Mouse (Mus musculus) spleen, adult 12 weeks (tissue): ENCODE results near the gene Zfp82.

Experiments
- DNase-seq: peaks from one replicate; pipeline ENCODE4 v3.0.0; 2022; ENCODE audit warnings: low spot score

Zfp82 gene

DNA sequence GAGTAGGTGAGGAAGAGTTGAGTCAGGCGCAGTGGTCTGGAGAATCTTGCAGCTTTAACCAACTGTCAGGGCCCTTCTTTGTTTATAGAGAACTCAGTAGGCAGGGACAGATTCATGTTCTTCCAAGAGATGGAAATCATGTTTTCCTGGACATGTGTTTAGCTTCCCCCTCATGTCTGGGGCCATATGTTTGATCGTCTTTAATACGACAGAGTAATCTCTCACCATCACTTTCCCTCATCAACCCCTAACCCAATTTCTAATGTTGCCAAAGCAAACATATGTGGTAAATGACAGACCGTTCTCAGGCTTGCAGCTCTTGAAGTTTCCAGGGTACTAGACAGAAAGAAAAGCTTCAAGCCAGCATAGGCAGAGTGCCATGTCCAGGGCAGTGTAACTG, 24.6 kb downstream of the Zfp82 start:
- no peak for DNase-seq

GRCm38 (mm10) chr7:30044354-30044753, 28.3 kb downstream of the Zfp82 start:
- DNase-seq = no peak

DNA sequence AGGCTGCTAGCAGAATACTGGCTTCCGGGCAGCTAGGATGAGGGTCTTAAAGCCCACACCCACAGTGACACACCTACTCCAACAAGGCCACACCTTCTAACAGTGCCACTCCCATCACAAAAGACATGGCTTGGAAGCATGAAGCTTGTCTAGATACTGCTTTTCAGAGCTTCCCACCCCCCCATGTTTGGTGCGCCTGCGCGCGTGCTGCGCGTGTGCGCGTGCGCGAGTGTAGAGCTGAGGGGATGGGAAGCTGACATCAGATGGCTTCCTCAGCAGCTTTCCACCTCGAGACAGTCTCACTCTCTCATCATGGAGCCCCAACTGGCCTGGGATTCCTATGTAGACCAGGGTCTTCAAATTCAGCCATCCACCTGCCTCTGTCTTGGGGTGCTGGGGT, 38.4 kb downstream of the Zfp82 start:
- no peak for DNase-seq

DNA sequence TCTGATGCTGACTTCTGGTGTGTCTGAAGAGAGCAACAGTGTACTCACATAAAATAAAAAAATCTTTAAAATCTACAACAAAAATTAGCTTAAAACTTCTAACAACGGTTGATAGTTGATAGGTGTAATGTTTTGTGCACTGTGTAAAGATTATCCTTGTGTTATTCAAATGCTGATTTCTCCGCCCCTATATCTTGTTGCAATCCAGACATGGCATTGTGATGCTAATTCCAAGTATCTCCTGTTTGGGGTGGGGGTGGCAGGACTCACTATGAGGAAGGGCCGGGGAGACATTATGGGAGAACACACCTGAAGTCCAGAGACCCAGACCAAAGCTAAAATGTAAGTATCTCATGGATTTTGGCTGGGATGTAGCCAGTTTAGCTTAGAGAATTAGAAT, 41.3 kb downstream of the Zfp82 start:
- no peak for DNase-seq

DNA sequence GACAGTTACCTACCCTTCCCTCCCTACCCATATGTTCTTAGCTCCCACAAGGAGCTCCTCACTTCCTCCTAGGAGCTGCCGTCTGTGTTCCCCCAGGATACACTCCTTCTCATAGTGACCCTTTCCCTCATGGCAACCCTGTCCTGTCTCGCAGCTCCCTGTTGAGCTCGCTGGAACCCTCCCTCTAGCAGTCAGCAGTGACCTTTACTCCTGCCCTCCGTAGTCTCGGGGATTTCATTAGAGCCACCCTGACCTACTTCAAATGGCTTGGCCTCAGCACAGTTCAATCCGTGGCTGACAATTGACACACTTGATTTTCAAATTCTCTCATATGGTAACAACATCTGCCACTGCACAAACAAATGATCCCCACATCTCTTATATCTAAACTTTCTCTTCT, 42.0 kb downstream of the Zfp82 start:
- no peak for DNase-seq

DNA sequence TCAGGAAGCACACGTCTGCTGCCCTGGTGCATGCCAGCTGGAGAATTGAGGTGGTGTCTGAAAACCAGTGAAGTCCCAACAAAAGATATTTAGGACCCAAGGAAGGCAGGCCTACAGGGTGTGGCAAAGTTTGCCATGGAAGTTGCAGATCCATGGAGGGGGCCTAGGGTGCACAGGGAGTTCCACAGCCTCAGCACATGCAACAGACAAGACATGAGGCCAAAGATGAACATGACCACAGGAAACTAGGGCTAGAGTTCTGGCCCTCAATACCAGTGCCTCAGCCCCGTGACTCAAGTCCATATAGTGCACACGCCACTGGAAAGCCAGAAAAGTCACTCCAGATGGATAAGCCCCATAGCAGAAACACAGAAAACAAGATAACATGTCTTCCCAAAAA, 44.1 kb downstream of the Zfp82 start:
- no peak for DNase-seq

- no peak for DNase-seq
Measured at GRCm38 (mm10) chr7:30027331-30027730, 45.4 kb downstream of the Zfp82 start.

- no peak for DNase-seq
Measured at GRCm38 (mm10) chr7:30025358-30025757, 47.3 kb downstream of the Zfp82 start.

DNA sequence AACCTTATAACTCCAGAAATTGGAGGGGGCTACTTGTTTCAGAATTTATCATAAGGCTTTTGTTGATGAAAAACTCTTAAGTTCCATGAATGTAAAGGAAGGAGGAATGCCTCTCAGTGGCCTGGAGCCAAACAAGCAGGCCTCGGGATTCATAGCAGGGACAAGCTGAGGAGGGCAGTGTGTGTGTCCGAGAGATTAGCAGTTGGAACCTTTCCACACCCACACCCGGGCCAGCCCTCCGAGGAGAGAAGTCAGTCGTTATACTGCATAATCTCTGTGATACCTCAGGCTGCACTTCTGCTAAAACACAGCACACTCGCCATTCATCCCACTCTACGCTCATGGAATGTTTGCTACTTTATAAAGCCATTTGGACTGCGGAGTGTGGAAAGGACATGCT, 48.9 kb downstream of the Zfp82 start:
- peak; percentile 36 for DNase-seq

DNA sequence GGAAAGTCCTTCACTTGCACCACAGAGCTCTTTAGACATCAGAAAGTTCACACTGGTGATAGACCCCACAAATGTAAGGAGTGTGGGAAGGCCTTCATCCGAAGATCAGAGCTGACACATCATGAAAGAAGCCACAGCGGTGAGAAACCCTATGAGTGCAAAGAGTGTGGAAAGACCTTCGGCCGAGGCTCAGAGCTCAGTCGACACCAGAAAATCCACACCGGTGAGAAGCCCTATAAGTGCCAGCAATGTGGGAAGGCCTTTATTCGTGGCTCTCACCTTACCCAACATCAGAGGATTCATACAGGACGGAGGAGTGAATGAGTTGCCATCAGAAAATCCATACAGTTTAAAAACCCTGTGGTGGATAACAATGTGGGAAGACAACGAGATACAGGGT, 49.4 kb downstream of the Zfp82 start:
- DNase-seq = no peak

DNA sequence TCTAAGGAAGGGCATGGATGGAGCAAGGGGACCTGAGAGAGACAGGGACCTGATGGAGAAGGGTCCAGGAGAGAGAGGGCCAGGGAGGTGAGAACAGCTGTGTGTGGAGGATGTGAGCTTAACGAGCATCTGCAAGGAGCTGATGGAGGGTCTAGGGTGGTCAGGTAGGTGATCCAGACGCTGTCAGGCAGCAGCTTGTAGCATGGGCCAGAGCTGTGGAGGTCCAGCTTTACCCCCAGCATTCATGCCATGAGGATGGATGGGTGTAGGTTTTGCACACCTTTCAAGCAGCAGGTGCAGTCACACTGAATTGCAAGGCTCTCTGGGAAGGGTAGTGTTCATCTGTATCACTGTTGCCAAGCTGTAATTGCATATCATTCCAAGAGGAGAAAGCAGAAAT, 53.2 kb downstream of the Zfp82 start:
- DNase-seq = no peak

- DNase-seq = no peak
Measured at GRCm38 (mm10) chr7:30017226-30017625, 55.5 kb downstream of the Zfp82 start.

DNA sequence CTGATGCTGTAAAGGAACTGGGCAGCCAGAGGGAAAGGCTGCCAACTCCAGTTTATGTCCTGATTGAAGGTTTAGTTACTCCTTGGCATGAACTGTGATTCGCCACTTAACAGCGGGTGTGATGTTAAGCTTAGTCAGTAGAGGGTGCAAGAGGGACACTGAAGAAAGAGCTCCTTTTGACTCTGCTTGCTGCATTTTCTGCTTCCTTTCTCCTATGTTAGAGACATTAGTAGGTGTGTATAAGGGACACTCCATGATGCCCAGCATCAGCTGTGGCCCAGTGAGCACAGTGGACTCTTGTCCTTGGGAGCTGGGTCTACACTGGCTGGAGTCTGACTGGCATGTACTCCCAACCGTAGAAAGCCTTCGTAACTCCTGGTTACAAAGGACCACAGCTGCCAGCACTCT, 59.7 kb downstream of the Zfp82 start:
- DNase-seq = peak; percentile 13

DNA sequence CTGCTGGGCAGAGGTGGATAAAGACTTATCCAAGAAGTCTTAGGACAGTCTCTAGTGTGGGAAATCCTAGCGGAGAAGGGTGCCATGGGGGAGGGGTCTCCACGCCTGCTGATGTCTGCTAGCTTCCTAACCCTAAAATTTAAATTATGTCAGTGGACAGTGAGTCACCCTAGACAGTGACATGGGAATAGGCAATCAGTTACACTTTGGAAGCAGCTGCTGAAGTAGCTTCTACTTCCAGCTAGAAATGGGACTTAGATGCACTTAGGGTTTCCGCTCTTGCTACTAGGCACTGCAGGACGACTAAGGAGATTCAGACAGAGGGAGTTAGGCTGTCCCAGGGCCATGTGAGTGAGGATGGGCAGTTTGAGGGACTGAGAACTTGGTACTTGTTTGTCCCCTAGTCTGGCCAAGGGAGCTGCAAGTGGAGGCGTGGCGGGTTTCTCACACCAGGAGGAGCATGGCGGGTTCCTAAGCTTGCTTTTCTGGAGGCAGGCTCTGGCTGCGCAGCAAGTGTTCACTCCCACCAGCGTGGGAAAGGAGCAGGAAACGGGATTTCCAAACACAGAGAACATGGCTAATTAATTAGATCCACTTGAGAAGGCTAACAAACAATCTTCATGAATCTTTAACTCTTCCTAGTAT, 62.0 kb downstream of the Zfp82 start:
- DNase-seq = no peak

DNA sequence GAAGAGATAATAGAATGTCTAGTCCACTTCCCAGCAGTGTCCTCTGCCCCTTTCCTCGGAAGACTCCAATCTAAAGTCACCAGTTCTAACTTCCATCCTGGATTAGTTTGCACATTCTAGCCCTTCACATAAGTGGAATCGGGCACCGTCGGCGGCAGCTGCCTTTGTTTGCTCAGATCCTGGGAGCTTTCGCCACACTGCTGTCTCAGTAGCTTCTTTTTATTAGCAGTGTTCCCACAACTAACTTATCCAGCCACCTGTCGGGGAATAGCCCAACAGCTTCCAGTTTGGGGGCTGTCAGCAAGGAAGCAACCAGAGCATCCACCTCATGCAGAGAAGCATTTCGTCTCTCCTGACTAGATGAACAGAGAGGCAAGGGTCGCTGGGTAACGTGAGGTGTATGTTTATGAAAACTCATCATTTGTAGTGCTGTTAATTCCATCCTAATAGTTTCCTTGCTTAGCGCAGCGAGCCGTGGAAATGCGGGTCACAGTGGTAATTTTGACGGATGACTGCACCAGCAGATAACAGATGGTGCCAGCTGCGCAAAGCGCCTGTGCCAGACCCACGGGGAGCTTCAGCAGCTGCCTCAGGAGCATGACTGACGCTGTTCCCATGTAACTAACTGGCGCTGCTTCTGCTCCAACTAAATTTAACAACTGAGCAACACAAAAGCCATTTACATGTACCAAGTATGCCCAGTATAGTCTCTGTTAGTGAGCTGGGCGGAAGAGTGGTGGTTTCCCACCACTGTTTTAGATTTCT, 63.2 kb downstream of the Zfp82 start:
- no peak for DNase-seq

GRCm38 (mm10) chr7:30008020-30008690, 64.5 kb downstream of the Zfp82 start:
- no peak for DNase-seq

DNA sequence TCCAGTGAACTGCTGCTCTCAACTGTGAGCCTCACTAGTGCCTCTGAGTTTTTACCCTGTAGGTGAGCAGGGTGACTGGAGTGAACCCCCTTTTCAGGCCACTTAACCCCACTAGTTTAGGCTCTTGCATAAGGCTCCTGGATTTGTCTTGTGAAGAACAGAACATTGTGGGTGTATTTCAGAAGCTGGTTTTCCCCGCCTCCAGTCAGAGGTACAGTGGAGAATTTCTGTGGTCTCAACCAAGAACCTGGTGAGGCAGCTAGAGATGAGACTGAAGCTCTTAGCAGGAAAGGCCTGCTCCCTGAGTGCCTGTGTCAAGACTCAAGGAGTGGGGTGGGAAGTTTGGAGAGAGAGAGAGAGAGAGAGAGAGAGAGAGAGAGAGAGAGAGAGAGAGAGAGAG, 65.1 kb downstream of the Zfp82 start:
- no peak for DNase-seq
